Mouse (Mus musculus) hindbrain, embryonic 10.5 days (tissue): ENCODE measurements around the gene Nae1. TPM values are rescaled to one million over a fixed set of nuclear protein-coding genes. Genes with fewer than 3 reads are reported as not detected.

ENCODE experiments used
- DNase-seq: peaks from one replicate; pipeline ENCODE4 v3.0.0-alpha.2; 2017; ENCODE audit warnings: low spot score
- H3K27ac ChIP-seq: fragments of 300-500 bp; sonication (generic); 2 replicates; pipeline ENCODE4 v1.5.1; 2016; ENCODE audit warnings: mild to moderate bottlenecking, moderate library complexity
- H3K27me3 ChIP-seq: fragments of 300-500 bp; sonication (generic); 2 replicates; pipeline ENCODE4 v1.6.1; 2016; ENCODE audit warnings: mild to moderate bottlenecking; ENCODE audit not compliant: poor library complexity, insufficient read depth, severe bottlenecking
- H3K36me3 ChIP-seq: fragments of 300-500 bp; sonication (generic); 2 replicates; pipeline ENCODE4 v1.6.1; 2016; ENCODE audit warnings: mild to moderate bottlenecking, moderate library complexity
- H3K4me1 ChIP-seq: fragments of 300-500 bp; sonication (generic); replicated peaks from 2 replicates; pipeline ENCODE4 v1.6.1; 2016; ENCODE audit warnings: mild to moderate bottlenecking
- H3K4me3 ChIP-seq: fragments of 300-500 bp; sonication (generic); 2 replicates; pipeline ENCODE4 v1.5.1; 2016; ENCODE audit warnings: mild to moderate bottlenecking, moderate library complexity
- H3K9me3 ChIP-seq: fragments of 300-500 bp; sonication (generic); 2 replicates; pipeline ENCODE4 v1.6.1; 2016; ENCODE audit warnings: mild to moderate bottlenecking, moderate library complexity
- WGBS: fragments of 180-500 bp; shearing (Covaris S2); methylation state at CpG from one replicate; pipeline ENCODE4 v1.1.7; 2016; 5-methylcytosine and 5-hydroxymethylcytosine counted together
- polyA plus RNA-seq: library from polyadenylated mRNA; unstranded; fragments of >200 nt; fragmentation: Nextera tagmentation; extraction: Ambion mirVana; gene quantifications from 2 replicates; pipeline ENCODE4 v1.2.1, GENCODE M21; 2016

The Nae1 gene
- polyA plus RNA-seq, 1 experiment from 2014 or later = 121 TPM

GRCm38 (mm10) chr8:104541515-104541880 is 7.1 kb upstream of the Nae1 start:
- DNase-seq = no peak
- Histone ChIP-seq H3K27ac (no peak overlapping the region), H3K27me3 (peaks cover 78% of the 10 kb centered on the region), H3K4me1 (peaks cover 19% of the 10 kb centered on the region), H3K4me3 (peak overlapping the region; percentile 71), H3K36me3 (no peaks in the 10 kb centered on the region), H3K9me3 (no peaks in the 10 kb centered on the region)
- WGBS = 15% methylated on average over 8 of the region's 8 CpGs

- H3K4me3 ChIP-seq = peak overlapping the region; percentile 71
- WGBS = under 1% methylated on average over 76 of the region's 76 CpGs
- no peaks in the 10 kb centered on the region for H3K36me3 ChIP-seq
- DNase-seq = peak; percentile 37
- peaks cover 19% of the 10 kb centered on the region for H3K4me1 ChIP-seq
- H3K9me3 ChIP-seq = no peaks in the 10 kb centered on the region
- H3K27me3 ChIP-seq = peaks cover 78% of the 10 kb centered on the region
- H3K27ac ChIP-seq = peak overlapping the region; percentile 66
These were observed 6.5 kb upstream of the Nae1 start for GRCm38 (mm10) chr8:104540710-104541514.

GRCm38 (mm10) chr8:104540238-104540637 is 5.8 kb upstream of the Nae1 start:
- H3K4me3 ChIP-seq = peak overlapping the region; percentile 71
- no peak for DNase-seq
- no peak overlapping the region for H3K27ac ChIP-seq
- H3K9me3 ChIP-seq = no peaks in the 10 kb centered on the region
- 33% methylated on average over 7 of the region's 7 CpGs for WGBS
- H3K4me1 ChIP-seq = peaks cover 22% of the 10 kb centered on the region
- no peaks in the 10 kb centered on the region for H3K36me3 ChIP-seq
- H3K27me3 ChIP-seq = peaks cover 78% of the 10 kb centered on the region

GRCm38 (mm10) chr8:104539566-104539965 is 5.1 kb upstream of the Nae1 start:
- no peak overlapping the region for H3K27ac ChIP-seq
- H3K27me3 ChIP-seq = peaks cover 78% of the 10 kb centered on the region
- H3K4me3 ChIP-seq = no peak overlapping the region
- 89% methylated on average over 2 of the region's 2 CpGs for WGBS
- no peak for DNase-seq
- H3K9me3 ChIP-seq = no peaks in the 10 kb centered on the region
- no peaks in the 10 kb centered on the region for H3K36me3 ChIP-seq
- peaks cover 28% of the 10 kb centered on the region for H3K4me1 ChIP-seq

GRCm38 (mm10) chr8:104538896-104539295 is 4.5 kb upstream of the Nae1 start:
- Histone ChIP-seq H3K36me3 (no peaks in the 10 kb centered on the region), H3K4me3 (no peak overlapping the region), H3K27ac (no peak overlapping the region), H3K4me1 (peaks cover 28% of the 10 kb centered on the region), H3K9me3 (no peaks in the 10 kb centered on the region), H3K27me3 (peaks cover 71% of the 10 kb centered on the region)
- DNase-seq = no peak
- 83% methylated on average over 4 of the region's 4 CpGs for WGBS

GRCm38 (mm10) chr8:104536028-104536427 is 1.6 kb upstream of the Nae1 start:
- peaks cover 42% of the 10 kb centered on the region for H3K27me3 ChIP-seq
- DNase-seq = no peak
- 84% methylated on average over 4 of the region's 4 CpGs for WGBS

GRCm38 (mm10) chr8:104535378-104535777 is 941 bp upstream of the Nae1 start:
- no peaks in the 10 kb centered on the region for H3K9me3 ChIP-seq
- DNase-seq = no peak
- peaks cover 36% of the 10 kb centered on the region for H3K27me3 ChIP-seq
- H3K27ac ChIP-seq = no peak overlapping the region
- peaks cover 28% of the 10 kb centered on the region for H3K4me1 ChIP-seq
- 38% methylated on average over 7 of the region's 7 CpGs for WGBS
- peaks cover 13% of the 10 kb centered on the region for H3K36me3 ChIP-seq
- peak overlapping the region; percentile 93; the same call in 1 of the 2 replicates for H3K4me3 ChIP-seq

More at GRCm38 (mm10) chr8:104536028-104536427, 1.6 kb upstream of the Nae1 start:
- H3K4me1 ChIP-seq = peaks cover 34% of the 10 kb centered on the region
- H3K9me3 ChIP-seq = no peaks in the 10 kb centered on the region
- no peak overlapping the region for H3K27ac ChIP-seq
- H3K4me3 ChIP-seq = no peak overlapping the region
- 0 out of 2 replicates have a peak, but pooled peaks cover 10% of the 10 kb centered on the region for H3K36me3 ChIP-seq

- peak overlapping the region; percentile 93 for H3K4me3 ChIP-seq
- H3K27me3 ChIP-seq = peaks cover 29% of the 10 kb centered on the region
- no peaks in the 10 kb centered on the region for H3K9me3 ChIP-seq
- DNase-seq = no peak
- H3K36me3 ChIP-seq = peaks cover 19% of the 10 kb centered on the region
- WGBS = 15% methylated on average over 9 of the region's 9 CpGs
- H3K27ac ChIP-seq = peak overlapping the region; percentile 95
- H3K4me1 ChIP-seq = peaks cover 27% of the 10 kb centered on the region
These were observed 323 bp upstream of the Nae1 start for GRCm38 (mm10) chr8:104534779-104535141.

GRCm38 (mm10) chr8:104533551-104533950 is 886 bp downstream of the Nae1 start:
- peak overlapping the region; percentile 93 for H3K4me3 ChIP-seq
- H3K9me3 ChIP-seq = no peaks in the 10 kb centered on the region
- no peak for DNase-seq
- H3K4me1 ChIP-seq = peaks cover 27% of the 10 kb centered on the region
- peak overlapping the region; percentile 95 for H3K27ac ChIP-seq
- peaks cover 31% of the 10 kb centered on the region for H3K36me3 ChIP-seq
- peaks cover 17% of the 10 kb centered on the region for H3K27me3 ChIP-seq
- 21% methylated on average over 7 of the region's 7 CpGs for whole genome bisulfite sequencing

- no peak overlapping the region for H3K4me3 ChIP-seq
- H3K9me3 ChIP-seq = no peaks in the 10 kb centered on the region
- no peak overlapping the region for H3K27ac ChIP-seq
- 85% methylated on average over 6 of the region's 6 CpGs for WGBS
- peaks cover 67% of the 10 kb centered on the region for H3K36me3 ChIP-seq
- no peak for DNase-seq
- H3K27me3 ChIP-seq = no peaks in the 10 kb centered on the region
- H3K4me1 ChIP-seq = peaks cover 19% of the 10 kb centered on the region
These were observed 4.8 kb downstream of the Nae1 start for GRCm38 (mm10) chr8:104529671-104530070.

- Histone ChIP-seq H3K27ac (no peak overlapping the region), H3K4me3 (no peak overlapping the region), H3K27me3 (no peaks in the 10 kb centered on the region), H3K36me3 (peaks cover 91% of the 10 kb centered on the region), H3K4me1 (no peaks in the 10 kb centered on the region), H3K9me3 (no peaks in the 10 kb centered on the region)
- DNase-seq = no peak
- 90% methylated on average over 5 of the region's 5 CpGs for WGBS
These were observed 16.6 kb downstream of the Nae1 start for GRCm38 (mm10) chr8:104517872-104518271.

GRCm38 (mm10) chr8:104510134-104510533 is 24.3 kb downstream of the Nae1 start:
- Histone ChIP-seq H3K4me1 (peaks cover 13% of the 10 kb centered on the region), H3K27me3 (no peaks in the 10 kb centered on the region), H3K9me3 (no peaks in the 10 kb centered on the region), H3K27ac (no peak overlapping the region), H3K4me3 (peak overlapping the region; percentile 70), H3K36me3 (peaks cover 35% of the 10 kb centered on the region)
- no peak for DNase-seq
- WGBS = 73% methylated on average over 3 of the region's 3 CpGs

GRCm38 (mm10) chr8:104509061-104510006 is 25.1 kb downstream of the Nae1 start, which contains the start of gene Terb1:
Terb1 (minus strand) TSS chr8:104509910.
- H3K4me1 ChIP-seq = peaks cover 13% of the 10 kb centered on the region
- H3K4me3 ChIP-seq = peak within 1 kb of the TSS; percentile 70
- peak within 1 kb of the TSS; percentile 78 for H3K27ac ChIP-seq
- no peaks in the 10 kb centered on the region for H3K27me3 ChIP-seq
- DNase-seq = peak; percentile 52
- H3K9me3 ChIP-seq = no peaks in the 10 kb centered on the region
- WGBS = 1% methylated on average over 64 of the region's 64 CpGs
- peaks cover 27% of the 10 kb centered on the region for H3K36me3 ChIP-seq
